Mouse (Mus musculus) megakaryocyte, embryonic 14.5 days (primary cell): ENCODE results near the gene Phf21b. TPM values are rescaled to one million over a fixed set of nuclear protein-coding genes. Genes with fewer than 3 reads are reported as not detected.
"Not testable (repeated sequence)": the region's sequence is repeated elsewhere in the genome, so short reads cannot be mapped to it uniquely, and the experiment has no call there.

ENCODE experiments used
- H3K27me3 ChIP-seq: replicated peaks from 2 replicates; pipeline ENCODE3; 2012; ENCODE audit warnings: inconsistent platforms
- H3K36me3 ChIP-seq: replicated peaks from 2 replicates; pipeline ENCODE3; 2012; ENCODE audit warnings: low read length, inconsistent platforms, mixed read lengths
- H3K4me1 ChIP-seq: 2 replicates; pipeline ENCODE4 v1.6.1; 2012; ENCODE audit warnings: inconsistent platforms
- H3K4me3 ChIP-seq: replicated peaks from 2 replicates; pipeline ENCODE3; 2012; ENCODE audit warnings: moderate library complexity, mild to moderate bottlenecking, inconsistent platforms
- H3K9me3 ChIP-seq: 2 replicates; pipeline ENCODE4 v1.6.1; 2012; ENCODE audit warnings: inconsistent platforms
- FLI1 ChIP-seq: IDR thresholded peaks from 2 replicates; pipeline ENCODE4 v1.6.1; 2012; ENCODE audit warnings: low read length, inconsistent platforms, mixed read lengths
- GATA1 ChIP-seq: IDR thresholded peaks from 3 replicates; pipeline ENCODE4 v1.6.1; 2012; ENCODE audit warnings: mixed read lengths, low read length, inconsistent platforms, borderline replicate concordance
- polyA plus RNA-seq: library from polyadenylated mRNA; stranded (reverse); fragments of >175 nt; gene quantifications from 2 replicates; pipeline ENCODE4 v1.2.3, GENCODE M21; 2012; ENCODE audit warnings: low replicate concordance; ENCODE audit not compliant: insufficient read depth

Gene Phf21b
- polyA plus RNA-seq, 1 experiment, result 1.2 TPM

- Histone ChIP-seq H3K4me1 (no peaks in the 10 kb centered on the region), H3K4me3 (no peak overlapping the region), H3K27me3 (peaks cover 10% of the 10 kb centered on the region), H3K36me3 (no peaks in the 10 kb centered on the region), H3K9me3 (no peaks in the 10 kb centered on the region)
- TF ChIP-seq FLI1 (no peak), GATA1 (no peak)
Measured at GRCm38 (mm10) chr15:84787161-84787560, 68.7 kb downstream of the Phf21b start.

GRCm38 (mm10) chr15:84784812-84785211 lies 71.0 kb downstream of the Phf21b start:
- no peak overlapping the region for H3K4me3 ChIP-seq
- no peaks in the 10 kb centered on the region for H3K36me3 ChIP-seq
- peaks cover 6% of the 10 kb centered on the region for H3K27me3 ChIP-seq
- H3K9me3 ChIP-seq, result no peaks in the 10 kb centered on the region
- H3K4me1 ChIP-seq, result no peaks in the 10 kb centered on the region
- TF ChIP-seq GATA1 (no peak), FLI1 (no peak)

GRCm38 (mm10) chr15:84778587-84778986 lies 77.3 kb downstream of the Phf21b start:
- H3K9me3 ChIP-seq, result no peaks in the 10 kb centered on the region
- TF ChIP-seq FLI1 (no peak), GATA1 (no peak)
- no peaks in the 10 kb centered on the region for H3K4me1 ChIP-seq
- no peaks in the 10 kb centered on the region for H3K36me3 ChIP-seq
- peaks cover 24% of the 10 kb centered on the region for H3K27me3 ChIP-seq
- no peak overlapping the region for H3K4me3 ChIP-seq

- TF ChIP-seq GATA1 (no peak), FLI1 (no peak)
- Histone ChIP-seq H3K36me3 (no peaks in the 10 kb centered on the region), H3K4me3 (no peak overlapping the region), H3K27me3 (peaks cover 32% of the 10 kb centered on the region), H3K4me1 (peaks cover 12% of the 10 kb centered on the region), H3K9me3 (no peaks in the 10 kb centered on the region)
Measured at GRCm38 (mm10) chr15:84775421-84776174, 80.3 kb downstream of the Phf21b start.

- no peaks in the 10 kb centered on the region for H3K36me3 ChIP-seq
- H3K4me1 ChIP-seq, result peaks cover 12% of the 10 kb centered on the region
- no peak overlapping the region for H3K4me3 ChIP-seq
- H3K27me3 ChIP-seq, result peaks cover 49% of the 10 kb centered on the region
- no peak for TF ChIP-seq FLI1
- TF ChIP-seq GATA1, result no peak
- no peaks in the 10 kb centered on the region for H3K9me3 ChIP-seq
Measured at GRCm38 (mm10) chr15:84772191-84773111, 83.4 kb downstream of the Phf21b start.

GRCm38 (mm10) chr15:84769641-84770341 lies 86.1 kb downstream of the Phf21b start:
- H3K4me3 ChIP-seq, result peak overlapping the region; percentile 9
- H3K4me1 ChIP-seq, result peaks cover 12% of the 10 kb centered on the region

GRCm38 (mm10) chr15:84768531-84768930 lies 87.3 kb downstream of the Phf21b start:
- not testable (repeated sequence) for H3K36me3 ChIP-seq, H3K4me3 ChIP-seq, H3K9me3 ChIP-seq
- H3K27me3 ChIP-seq, result peaks cover 53% of the 10 kb centered on the region
- H3K4me1 ChIP-seq, result peaks cover 12% of the 10 kb centered on the region

More at GRCm38 (mm10) chr15:84769641-84770341, 86.1 kb downstream of the Phf21b start:
- no peaks in the 10 kb centered on the region for H3K36me3 ChIP-seq
- TF ChIP-seq FLI1 (no peak), GATA1 (no peak)
- H3K27me3 ChIP-seq, result peaks cover 51% of the 10 kb centered on the region
- H3K9me3 ChIP-seq, result no peaks in the 10 kb centered on the region

- no peaks in the 10 kb centered on the region for H3K9me3 ChIP-seq
- no peaks in the 10 kb centered on the region for H3K36me3 ChIP-seq
- H3K27me3 ChIP-seq, result peaks cover 50% of the 10 kb centered on the region
- TF ChIP-seq FLI1 (no peak), GATA1 (no peak)
- no peak overlapping the region for H3K4me3 ChIP-seq
- H3K4me1 ChIP-seq, result peaks cover 5% of the 10 kb centered on the region
Measured at GRCm38 (mm10) chr15:84766621-84767020, 89.2 kb downstream of the Phf21b start.

- TF ChIP-seq FLI1 (no peak), GATA1 (no peak)
- Histone ChIP-seq H3K36me3 (no peaks in the 10 kb centered on the region), H3K4me1 (peaks cover 5% of the 10 kb centered on the region), H3K9me3 (no peaks in the 10 kb centered on the region), H3K4me3 (no peak overlapping the region), H3K27me3 (peaks cover 43% of the 10 kb centered on the region)
Measured at GRCm38 (mm10) chr15:84763423-84763812, 92.4 kb downstream of the Phf21b start.
